Mouse (Mus musculus): Measurements from ENCODE around the gene Serhl.
A peak's percentile ranks its signal among the peaks of the same experiment; 100 is the strongest.
"Not testable (repeated sequence)": the region's sequence is repeated elsewhere in the genome, so short reads cannot be mapped to it uniquely, and the experiment has no call there.

Gene Serhl

DNA sequence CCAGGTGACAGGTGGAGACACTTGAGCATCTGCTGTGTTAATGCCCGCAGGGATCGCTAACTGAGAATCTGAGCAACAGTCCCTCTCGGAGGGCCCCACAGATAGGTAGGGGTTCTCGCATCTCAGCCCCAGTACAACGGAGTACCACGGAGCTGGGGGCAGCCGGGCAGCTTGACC, at the start of gene Serhl:
TSS of gene Serhl (plus strand) at position 78 of the 177 bp plus-strand sequence.
- DNase-seq, result no peak

DNA sequence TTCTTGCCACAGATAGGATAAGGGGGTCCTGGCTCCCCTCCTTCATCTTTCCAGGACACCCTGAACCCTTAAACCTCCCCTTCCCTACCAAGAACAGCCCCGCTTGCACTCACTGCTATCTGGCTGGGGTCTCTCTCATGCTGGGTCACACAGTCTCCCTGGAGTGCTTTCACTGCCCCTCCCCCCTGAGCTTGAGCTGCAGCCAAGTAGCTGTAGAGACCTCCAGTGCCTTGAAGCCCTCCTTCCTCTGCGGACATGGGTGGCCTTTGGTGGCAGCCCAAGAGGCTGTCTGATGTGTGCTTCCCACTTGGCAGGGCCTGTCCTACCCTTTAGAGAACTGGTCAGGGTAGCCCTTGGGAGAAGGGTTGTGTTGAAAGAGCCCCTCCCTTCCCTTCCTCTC, 49.1 kb upstream of the Serhl start:
- no peak for DNase-seq

DNA sequence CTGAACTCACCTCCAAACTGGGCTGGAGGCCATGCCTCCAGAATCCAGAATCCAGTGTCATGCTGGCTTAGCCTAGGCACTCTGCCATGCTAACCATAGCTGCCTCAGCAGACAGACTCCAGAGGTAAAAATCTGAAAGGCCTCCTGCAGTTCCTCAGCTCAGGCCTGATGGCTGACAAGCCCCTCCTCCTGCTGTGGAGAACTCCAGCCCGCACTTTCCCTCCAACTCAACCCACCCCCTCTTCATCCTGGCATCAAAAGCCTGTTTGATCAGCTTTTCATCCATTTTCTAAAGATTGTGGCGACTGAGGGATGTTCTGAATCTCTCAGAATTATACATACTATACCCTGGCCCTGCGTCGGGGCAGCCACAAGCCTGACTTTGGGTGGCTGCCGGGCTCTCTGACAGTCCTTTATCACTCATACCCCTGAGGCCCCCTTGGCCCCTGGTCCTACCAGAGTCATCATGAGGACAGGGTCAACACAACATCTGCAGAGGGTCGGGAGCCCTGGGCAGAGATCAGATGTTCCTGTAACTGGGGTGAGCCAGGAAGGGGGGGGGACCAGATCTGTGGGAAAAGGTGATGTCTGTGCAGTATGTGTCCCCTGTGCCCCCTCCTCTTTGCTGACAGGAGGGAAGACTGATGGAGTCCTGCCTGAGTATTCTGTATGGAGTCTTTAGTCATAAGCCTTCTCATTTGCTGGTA, 46.5 kb upstream of the Serhl start:
- no peak for DNase-seq

DNA sequence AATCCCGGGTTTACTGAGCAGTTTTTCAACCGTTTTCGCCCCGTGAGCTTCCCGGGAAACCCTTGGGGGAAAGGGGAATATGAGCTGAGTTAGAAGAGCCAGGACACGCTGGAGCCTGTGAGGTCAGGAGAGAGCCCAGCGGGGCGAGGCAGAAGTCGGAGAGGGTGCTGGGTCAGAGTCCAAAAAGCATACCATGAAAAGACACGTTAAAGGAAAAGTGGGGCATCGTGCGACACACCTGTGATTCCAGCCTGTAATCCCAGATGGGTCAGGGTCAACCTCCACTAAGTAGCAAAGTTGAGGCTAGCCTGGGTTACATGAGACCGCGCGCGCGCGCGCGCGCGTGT, 46.0 kb upstream of the Serhl start:
- DNase-seq, result no peak

DNA sequence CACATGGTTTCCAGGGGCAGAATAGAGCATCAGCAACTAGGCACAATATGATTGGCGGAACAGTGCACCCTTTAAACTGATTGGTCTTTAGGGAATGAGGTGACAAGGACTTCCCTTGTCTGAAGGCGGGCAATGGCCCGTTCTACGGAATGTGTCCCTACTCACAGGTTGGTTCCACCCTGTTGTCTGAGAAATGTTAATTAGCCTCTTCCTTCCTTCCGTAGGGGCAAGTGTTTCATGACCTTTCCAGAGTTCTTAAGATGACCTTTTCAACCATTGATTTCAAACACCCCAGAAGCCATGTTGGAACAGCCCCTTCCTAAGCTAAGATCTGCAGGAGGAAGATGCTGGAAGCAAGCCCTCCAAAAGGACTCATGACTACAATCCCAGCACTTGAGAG, 43.7 kb upstream of the Serhl start:
- DNase-seq, result not testable (repeated sequence)

DNA sequence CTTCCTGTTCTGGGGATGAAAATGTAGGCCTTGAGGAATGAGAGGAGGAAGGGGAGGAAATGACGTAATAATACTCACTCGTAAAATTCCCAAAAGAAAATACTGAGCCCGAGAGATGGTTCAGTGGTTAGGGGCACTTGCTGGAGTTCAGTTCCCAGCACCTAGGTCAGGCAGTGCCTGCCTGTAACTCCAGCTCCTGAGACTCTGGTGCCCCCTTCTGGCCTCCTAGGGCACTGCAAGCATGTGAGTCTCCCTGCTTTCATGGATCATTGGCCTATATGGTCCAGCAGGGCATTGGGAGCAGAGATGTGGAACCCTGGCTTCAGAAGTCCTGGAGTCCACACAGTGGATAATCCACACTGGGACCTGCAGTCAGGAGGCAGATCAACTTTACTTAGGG, 43.0 kb upstream of the Serhl start:
- DNase-seq, result no peak

DNA sequence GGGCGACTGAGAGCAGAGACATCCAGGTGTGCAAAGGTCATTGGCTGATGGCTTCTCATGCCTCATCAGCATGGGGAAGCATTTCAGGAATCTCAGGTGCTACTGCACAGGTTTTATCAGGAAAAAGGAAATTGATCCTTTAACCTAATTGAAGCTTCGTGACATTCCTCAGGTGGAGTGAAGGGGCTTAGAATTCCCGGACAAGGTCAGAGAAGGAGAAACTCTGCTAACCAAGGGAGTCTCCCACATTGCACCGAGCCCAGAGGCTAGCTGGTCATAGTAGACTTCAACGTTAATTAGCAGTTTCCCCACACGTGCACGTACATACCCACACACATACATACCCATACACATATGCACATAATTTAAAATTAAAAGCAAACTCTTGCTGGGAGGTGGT, 42.6 kb upstream of the Serhl start:
- no peak for DNase-seq

DNA sequence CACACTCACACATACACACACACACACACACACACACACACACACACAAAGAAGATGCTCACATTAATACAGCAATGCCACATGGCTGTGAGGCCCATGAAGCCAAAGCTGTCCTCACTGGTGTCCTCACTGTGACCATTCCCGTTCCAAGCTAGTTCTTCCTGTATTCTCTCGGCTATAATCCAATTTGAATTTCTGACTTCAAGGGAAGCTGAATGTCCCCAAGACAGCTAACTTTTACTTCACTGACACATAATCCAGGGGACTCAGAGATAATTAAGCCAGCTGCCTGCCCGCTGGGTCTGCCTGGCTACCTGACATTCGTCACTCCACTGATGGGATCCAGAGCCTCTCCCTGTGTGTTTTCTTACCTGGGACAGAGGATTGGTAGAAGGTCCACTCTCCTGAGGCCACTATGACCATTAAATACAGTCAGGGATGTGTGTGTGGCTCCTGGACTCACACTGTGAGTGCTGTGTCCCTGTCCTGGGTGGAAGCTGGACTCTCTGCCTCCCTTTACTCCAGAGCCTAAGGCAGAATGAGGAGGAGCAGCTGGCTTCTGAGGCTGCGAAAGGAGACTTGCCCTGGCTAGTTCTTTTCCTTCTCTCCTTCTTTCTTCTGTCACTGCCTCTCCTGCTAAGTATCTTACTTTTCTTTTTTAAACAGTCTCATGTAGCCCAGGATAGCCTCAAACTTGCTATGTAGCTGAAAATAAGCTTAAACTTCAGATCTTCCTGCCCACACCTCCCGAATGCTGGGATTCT, 36.8 kb upstream of the Serhl start:
- DNase-seq, result no peak

DNA sequence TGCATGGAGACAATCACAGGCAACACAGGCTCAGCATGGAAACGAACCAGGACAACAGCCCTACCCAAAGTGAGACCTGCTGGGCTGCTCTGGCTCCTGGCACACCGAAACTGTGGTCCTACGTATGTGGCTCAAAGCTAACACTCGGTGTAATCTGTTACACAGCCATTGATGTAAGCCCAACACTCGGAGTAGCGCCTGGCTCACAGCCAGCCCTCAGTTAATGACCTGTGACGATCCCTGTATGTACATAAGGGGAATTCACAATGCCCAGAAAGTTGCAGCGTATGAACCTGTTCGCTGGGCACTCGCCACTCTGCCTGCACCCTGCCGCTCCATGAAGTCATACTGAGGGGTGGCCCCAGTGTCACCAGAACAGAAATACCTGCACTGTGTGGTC, 36.0 kb upstream of the Serhl start:
- DNase-seq, result no peak

DNA sequence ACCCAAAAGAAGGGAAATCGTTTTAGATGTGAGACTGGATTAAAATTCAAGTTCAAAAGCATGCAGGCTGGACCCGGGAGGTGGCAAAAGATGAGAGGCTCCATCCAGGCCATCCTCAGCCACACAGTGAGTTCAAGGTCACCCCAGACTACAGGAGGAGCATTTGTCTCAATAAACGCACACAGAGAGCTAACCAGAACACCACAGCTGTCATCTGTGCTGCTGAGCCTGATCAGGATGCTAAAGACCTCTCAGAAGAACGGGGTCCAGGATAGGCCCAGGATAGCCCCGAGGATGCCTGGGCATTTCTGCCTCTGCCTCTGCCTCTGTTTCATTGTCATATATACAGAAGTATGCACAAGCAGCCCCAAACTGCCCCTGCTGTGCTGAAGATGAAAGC, 33.7 kb upstream of the Serhl start:
- DNase-seq, result no peak

DNA sequence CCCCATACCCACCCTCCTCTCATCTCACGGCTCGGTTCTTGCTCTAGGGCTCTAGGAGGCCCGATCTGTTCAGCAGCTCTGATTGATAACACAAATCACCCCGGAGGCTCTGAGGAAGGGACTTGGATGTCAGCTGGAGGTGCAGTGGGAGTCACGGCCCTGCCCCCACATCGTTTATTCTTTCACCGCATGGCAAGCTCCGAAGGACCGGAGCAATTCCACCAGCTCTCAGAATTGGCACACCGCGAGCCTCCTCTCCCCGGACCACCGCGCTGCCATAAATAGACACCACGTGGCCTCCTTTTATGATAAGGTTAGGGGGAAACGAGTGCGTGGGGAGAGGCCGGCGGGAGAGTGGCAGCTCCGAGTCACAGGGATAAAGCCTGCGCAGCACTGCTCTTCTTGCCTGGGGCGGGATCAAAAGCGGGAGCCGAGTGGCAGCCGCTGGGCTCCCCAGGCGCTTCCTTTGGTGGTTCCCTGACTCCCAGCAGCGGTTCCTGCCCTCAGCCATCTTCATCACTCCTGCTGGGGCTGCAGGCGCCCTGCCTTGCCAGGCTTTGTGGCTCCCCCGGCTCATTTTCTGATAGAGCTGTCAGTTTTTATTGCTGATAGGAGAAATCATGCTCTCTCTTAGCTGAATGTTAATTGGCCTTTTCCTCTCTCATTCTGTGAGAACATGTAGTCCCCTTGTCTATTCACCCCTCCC, 32.8 kb upstream of the Serhl start:
- no peak for DNase-seq

DNA sequence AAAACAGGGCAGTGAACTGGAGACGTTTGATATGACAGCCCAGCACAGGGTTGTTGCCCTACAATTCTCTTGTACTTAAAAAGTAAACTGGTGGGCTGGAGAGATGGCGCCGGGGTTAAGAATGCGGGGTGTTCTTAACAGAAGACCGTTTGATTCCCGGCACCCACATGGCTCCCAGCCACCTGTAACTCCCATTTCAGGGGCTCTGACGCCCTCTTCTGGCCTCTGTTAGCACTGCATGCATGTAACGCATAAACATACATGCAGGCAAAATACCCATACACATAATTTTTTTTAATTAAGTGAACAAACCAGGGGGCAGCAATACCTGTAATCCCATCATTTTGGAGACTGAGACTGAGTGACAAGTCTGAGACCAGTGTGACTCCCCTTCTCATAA, 31.8 kb upstream of the Serhl start:
- no peak for DNase-seq

DNA sequence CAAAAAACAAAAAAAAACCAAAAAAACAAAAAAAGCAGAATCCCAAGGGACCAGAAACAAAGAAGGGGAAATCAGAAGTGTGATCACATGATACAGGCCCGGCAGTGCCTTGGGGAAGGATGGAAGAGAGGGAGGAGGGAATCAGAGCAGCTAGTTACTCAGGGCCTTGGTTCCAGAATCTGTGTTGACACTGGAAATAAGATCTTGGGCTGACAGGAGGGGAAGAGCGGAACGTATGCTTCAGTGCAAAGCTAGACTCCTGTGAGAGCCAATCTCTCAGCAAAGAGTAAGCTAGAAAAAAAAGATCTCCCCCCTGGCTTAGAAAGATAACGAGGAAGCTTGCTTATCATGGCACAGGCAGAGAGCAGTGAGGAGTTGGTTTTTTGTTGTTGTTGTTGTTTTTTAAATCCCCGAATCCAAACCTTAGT, 30.1 kb upstream of the Serhl start:
- no peak for DNase-seq

DNA sequence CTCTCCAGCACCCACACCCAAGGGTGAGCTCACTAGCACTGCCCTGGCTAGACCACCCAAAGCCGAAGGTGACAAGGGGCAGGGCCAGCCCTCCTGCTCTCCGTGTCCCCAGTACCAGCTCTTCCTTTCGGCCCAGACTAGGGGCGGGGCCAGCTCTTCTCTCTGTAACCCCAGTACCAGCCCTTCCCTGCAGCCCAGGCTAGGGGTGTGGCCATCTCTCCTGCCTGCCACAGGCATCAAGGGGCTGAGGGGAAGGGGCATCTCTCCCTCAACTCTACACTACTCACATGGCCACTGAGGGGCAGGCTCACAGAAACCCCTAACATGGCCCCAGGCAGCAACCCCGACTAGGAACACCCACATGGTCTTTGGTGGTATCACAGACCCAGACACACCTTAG, 27.6 kb upstream of the Serhl start:
- DNase-seq, result no peak

DNA sequence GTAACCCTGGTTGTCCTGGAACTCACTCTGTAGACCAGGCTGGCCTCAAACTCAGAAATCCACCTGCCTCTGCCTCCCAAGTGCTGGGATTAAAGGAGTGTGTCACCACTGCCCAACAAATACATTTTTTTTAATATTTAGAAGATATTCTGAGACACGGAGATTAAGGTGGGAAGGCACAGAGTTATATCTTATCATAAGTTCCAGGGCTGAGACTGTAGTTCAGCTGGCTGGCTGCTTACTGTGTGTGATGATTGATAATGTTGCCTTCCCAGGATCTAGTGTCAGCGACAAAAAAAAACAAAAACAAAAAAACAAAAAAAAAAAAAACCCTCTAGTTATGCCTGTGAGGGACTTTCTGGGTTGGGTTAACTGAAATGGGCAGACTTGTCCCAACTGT, 26.7 kb upstream of the Serhl start:
- not testable (repeated sequence) for DNase-seq

DNA sequence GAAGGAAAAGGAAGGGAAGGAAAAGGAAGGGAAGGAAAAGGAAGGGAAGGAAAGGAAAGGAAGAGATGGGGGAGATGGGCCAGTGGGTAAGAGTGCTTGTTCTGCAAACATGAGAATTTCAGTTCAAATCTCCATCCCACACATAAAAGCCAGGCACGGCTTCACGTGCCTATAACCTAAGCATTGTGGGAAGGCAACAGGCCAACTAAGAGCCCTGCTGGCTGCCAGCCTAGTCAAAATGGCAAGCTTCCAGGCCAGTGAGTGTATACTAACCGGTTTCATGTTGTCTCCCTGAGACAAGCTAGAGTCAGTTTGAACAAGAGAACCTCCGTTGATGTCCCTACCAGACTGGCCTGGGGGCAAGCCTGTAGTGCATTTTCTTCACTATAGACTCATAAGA, 23.8 kb upstream of the Serhl start:
- DNase-seq, result peak; percentile 75

DNA sequence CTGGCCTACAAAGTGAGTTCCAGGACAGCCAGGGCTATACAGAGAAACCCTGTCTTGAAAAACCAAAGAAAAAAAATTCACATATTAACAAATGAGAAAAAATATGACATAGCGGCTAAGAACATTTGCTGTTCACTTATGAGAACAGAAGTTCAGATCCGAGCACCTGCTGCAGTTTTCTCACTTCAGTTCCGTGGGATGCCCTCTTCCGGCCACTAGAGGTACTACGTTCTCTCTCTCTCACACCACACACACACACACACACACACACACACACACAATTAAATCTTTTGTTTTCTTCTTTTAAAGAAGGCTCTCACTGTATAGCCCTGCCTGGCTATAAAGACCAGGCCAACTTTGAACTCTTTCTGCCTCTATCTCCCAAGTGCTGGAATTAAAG, 21.0 kb upstream of the Serhl start:
- no peak for DNase-seq

DNA sequence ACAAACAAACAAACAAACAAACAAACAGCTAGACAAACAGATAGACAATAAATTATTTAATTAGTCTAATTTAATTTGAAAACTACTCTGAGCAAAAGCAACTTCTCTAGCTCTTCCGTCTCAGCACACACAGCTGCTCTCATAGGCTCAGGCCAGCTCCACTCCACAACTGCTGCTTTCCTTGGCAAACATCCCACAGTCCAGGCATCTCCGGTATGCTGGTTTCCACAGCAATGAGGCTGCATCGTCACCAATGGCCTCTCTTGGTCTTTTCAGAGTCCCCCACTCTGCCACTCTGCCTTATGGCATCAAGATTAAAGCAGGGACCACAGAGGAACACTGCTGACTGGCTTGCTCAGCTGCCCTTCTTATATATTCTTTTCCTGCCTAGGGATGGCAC, 18.4 kb upstream of the Serhl start:
- peak; percentile 72 for DNase-seq

DNA sequence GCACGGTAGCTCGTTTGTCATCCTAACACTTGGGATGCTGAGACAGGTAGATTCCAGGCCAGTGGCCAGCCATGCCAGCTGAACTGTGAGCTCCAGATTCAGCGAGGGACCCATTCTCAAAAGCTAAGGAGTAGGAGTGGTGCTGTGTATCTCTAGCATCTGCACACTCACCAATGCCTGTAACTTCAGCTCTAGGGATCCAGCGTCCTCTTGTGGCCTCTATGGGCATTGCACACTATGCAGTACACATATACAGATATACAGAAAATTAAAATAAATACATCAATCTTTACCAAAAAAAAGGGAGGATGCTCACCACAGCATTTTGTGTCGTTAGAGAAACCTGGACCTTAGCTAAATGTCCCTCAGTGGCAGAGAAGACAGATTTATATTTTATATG, 17.6 kb upstream of the Serhl start:
- no peak for DNase-seq

DNA sequence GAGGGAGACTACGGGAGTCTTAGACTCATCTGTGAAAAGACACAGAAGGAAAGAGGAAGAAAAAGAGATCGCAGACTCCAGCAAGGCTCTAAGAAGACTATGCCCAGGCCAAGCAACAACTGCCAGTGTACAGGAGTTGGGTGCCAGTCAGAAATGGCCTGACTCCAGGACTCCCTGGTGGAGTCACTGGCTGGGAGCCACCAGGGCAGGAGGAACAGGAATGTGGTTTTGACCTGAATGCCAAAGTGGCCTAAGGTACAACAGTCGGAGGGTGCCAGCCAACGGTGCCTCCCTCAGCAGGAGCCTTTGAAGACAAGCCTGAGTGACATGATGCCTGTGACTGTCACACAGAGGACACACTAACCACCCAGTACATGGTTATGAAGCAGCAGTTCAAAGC, 15.1 kb upstream of the Serhl start:
- DNase-seq, result peak; percentile 84

DNA sequence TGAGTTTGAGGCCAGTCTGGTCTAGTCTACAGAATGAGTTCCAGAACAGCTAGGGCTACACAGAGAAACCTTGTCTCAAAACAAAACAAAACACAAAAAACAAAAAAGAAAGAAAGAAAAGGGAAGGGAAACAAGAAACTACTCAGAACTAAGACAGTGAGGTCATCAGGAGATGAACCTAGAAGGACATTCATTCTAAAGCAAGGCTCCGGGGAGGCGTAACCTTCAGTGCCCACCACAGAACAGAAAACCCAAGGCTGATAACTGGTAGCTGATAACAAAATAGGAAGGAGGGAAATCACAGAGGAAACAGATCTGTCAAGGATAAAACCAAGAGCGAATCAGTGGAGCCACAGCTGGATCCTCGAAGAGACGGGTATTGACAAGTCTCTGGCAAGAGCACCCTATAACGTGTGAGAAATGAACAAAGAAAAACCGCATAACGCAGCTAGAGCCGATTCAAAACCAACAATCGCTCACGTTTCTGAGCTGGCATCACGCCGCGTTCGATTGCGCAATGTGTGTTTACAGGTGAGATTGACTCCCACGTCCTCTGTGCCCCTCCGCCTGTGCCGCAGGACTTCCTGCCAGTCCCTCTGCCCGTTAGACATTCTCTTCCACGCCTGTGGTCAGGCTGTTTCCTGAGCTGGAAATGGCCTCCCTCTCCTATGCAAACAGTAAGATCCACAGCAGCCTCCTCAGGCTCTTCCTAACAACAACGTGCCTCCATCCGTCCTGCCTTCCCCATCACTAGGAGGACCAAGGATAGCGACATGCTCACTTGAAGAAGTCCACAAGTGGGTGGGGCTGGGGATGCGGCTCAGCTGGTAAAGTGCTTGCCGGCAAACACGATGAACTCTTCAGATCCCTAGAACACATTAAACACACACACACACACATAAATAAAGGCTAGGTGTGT, 13.4 kb upstream of the Serhl start:
- no peak for DNase-seq

DNA sequence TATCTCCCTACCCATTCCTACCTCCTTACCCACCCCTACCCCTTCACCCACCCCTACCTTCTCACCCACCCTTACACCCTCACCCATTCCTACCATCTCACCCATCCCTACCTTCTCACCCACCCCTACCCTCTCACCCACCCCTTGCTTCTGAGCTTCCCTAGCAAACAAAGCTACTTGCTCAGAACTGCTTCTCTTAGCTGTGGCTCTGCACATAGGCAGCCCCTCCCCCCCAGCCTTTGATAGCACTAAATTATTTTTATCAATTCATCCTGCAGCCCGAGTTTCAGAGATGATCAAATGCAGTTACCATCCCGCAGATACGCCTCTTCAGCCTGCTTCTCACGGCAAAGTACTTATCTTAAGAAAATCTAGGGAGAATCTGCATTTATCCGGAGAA, 5.8 kb upstream of the Serhl start:
- no peak for DNase-seq

DNA sequence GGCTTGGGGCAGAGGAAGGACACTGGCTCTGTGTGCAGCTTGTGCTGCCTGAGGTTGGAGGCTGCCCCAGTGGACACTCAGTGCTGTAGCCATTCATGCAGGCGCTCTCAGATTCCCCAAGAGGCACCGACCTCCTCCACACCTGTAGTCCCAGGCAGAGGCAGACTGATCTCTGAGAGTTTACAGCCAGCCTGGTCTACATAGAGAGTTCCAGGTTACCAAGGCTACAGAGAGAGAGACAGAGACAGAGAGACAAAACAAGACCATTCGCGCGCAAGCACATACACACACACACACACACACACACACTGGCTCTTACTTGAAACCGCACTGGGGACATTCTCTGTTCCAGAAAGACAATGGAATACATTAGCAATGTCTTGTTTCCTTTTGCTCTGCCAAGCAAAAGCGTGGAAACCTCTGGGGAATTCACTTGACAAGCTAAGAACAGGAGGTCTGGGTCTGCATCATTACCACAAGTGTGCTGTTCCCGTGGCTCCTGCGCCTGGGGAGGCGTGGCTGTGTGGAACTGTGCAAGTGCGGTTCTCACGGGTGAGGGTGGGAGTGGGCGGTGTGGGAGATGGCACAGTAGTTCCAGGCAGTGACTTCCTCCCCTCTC, 5.2 kb upstream of the Serhl start:
- DNase-seq, result peak; percentile 26
